Mouse (Mus musculus) megakaryocyte-erythroid progenitor cell, adult 5-6 weeks (primary cell): Measurements from ENCODE around the gene Aph1a. TPM values are rescaled to one million over a fixed set of nuclear protein-coding genes. Genes with fewer than 3 reads are reported as not detected.
A peak's percentile ranks its signal among the peaks of the same experiment; 100 is the strongest.
"Not testable (repeated sequence)": the region's sequence is repeated elsewhere in the genome, so short reads cannot be mapped to it uniquely, and the experiment has no call there.

Experiments used
- ATAC-seq: replicated peaks from 2 replicates; pipeline ENCODE4 v1.8.0; 2016; ENCODE audit warnings: mild to moderate bottlenecking, inconsistent platforms; ENCODE audit not compliant: severe bottlenecking, poor library complexity, low FRiP score, low TSS enrichment
- total RNA-seq, 2 experiments: library from RNA; stranded (forward) in 1 of 2; stranded (reverse) in 1 of 2; fragments of 200-1000, 215-1000 nt in 1 of 2; fragments of >200 nt in 1 of 2; fragmentation: Nextera tagmentation in 1 of 2; gene quantifications; 2 replicates each; pipeline ENCODE4 v1.2.3; 2014 to 2017

Aph1a gene
- total RNA-seq, 2 experiments from 2014 or later, result 21.1 to 35.7 TPM

DNA sequence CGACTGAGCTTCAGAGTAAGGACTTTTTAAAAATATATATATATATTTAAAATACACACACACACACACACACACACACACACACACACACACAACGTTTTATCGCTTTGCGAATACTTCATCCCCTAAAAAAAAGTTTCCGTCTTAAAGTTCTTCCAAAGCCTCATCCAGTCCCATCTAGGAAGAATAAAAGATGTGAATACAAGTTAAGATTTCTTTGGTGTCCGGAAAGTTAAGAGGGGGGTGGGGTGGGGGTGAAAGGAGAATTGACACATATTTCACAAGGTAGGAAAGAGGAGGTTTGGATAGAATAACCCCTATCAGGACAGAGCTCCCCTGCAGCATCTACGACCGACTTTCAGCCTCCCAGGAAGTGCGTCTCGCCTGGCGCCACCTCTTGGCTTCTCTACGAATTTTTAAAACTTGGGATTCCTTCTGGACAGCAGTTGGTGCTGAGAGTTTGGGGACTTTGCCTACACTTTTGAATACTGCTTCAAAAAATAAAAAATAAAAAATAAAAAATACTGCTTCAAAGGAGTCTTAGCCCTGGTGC is 12.2 kb downstream of the Aph1a start:
- 0 out of 2 replicates have a peak, but pooled peaks have one; percentile 51 for ATAC-seq

DNA sequence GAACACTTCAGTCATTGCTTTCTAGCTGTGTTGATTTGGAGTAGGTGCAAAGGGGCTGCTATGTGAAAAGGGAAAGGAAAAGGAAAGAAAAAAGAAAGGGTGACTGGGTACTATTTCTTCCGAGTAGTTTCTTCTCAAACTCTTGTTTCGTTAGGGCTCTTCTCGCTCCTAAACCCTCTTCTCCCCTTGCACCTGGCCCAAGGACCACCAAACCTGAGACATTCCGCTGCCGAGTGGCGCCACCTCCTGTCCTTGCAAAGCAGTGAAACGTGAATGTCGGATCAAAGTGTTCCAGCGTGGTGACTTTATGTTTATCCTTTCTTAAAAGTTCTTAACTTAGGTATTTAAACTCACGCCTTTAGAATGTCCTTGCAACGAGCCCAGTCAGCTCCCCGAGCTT is 13.1 kb downstream of the Aph1a start:
- peak; percentile 66; the same call in 1 of the 2 replicates for ATAC-seq

DNA sequence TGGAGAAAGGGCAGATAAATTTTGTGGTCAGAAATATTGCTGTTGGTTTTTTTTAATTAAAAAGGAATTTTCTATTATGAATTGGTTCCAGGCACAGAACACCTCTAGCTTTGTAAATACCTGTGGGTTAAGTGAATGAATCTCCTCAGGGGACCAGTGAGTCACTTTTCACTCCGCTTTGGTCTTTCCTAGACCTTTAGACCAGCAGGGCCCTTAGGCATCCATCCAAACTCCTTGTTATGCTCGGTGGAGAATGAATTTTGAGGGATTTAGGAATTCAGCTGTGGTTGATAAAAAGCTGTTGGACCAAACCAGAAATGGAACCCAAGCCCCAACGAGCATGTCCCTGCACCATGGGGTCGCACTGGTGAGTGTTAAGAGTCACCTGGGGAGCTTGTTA is 13.8 kb downstream of the Aph1a start:
- ATAC-seq, result no peak

- ATAC-seq, result peak; percentile 41; the same call in 1 of the 2 replicates
These were observed 20.9 kb downstream of the Aph1a start for GRCm38 (mm10) chr3:95914706-95915105.

GRCm38 (mm10) chr3:95916760-95917159 is 23.0 kb downstream of the Aph1a start:
- no peak for ATAC-seq

DNA sequence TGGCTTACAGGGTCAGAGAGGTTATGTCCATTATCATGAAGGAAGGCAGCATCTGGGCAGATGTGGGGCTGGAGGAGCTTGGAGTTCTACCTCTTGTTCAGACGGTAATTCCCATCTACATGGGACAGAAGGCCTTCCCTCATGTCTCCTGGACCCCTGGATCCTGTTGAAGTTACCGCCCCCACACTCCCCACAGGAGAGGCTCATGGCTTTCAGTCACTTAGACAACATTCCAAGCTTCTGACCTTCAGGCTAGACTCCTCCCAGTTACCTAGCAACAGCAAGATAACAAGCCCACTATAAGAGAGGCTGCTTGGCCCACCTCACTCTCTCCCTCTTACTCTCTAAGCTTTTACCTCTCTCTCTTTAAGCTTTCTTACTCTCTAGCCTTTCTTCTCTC is 26.8 kb downstream of the Aph1a start:
- ATAC-seq, result not testable (repeated sequence)

DNA sequence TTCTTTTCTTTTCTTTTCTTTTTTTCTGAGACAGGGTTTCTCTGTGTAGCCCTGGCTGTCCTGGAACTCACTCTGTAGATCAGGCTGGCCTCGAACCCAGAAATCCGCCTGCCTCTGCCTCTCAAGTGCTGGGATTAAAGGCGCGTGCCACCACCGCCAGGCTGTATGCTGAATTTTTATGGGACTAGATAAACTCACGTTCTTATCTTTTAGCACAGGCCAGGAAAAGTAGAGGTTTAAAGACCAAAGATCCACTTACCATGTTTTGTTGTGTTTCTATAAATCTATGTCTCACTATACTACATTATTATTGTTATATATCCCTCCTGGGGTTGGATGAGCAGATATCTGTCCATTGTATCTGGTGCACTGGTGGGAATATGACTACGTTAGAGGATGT is 29.7 kb downstream of the Aph1a start:
- not testable (repeated sequence) for ATAC-seq

DNA sequence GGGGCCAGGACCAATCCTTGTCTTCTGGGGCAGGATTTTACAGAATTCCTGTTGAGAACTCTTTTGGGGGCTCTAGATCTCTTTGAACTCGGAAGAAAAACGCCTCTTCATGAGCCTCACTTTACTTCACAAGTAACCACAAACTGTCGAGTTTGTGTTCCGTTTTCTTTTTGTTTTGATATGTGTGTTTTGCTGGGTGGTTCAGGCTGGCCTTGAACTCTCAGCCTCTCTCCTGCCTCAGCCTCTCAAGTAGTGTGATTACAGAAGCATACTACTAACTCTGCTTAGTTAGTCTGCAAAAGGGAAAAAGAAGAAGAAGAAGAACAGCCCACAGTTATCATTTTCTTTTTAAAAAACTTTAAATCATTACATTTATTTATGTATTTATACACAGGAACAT is 30.4 kb downstream of the Aph1a start:
- no peak for ATAC-seq

DNA sequence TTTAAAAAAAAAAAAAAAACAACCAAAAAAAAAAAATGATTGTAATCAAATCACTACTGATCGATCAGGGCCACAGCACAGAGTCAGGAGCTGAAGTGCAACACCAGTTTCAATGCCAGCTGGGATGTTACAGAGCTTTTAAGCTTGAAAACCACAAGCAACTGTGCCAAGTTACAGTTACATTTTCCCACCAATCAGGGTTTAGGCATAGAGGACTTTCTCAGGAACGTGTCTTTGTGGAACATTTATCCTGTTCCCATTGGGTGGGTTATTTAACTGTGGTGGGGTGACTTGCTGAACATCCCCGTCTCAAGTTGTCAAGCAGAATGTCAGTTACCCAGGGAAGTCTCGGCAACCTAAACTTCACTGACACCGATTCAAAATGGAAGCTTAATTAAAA is 31.3 kb downstream of the Aph1a start:
- ATAC-seq, result no peak

DNA sequence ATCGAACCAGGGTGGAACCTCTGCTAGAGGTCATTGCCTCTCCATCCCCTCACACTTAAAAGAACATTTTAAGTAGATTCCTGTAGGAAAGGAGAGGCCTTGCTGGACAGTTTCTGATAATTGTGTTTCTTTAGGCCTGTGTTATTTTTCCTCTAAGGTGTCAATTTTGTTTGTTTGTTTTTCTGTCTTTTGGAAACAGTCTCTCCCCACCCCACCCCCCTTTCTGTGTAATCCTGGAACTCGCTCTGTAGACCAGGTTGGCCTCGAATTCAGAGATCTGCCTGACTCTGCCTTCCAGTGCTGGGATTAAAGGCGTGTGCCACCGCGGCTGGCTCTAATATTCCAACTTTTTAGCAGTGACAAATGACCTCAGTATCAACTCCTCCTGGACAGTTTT is 34.5 kb downstream of the Aph1a start:
- no peak for ATAC-seq

DNA sequence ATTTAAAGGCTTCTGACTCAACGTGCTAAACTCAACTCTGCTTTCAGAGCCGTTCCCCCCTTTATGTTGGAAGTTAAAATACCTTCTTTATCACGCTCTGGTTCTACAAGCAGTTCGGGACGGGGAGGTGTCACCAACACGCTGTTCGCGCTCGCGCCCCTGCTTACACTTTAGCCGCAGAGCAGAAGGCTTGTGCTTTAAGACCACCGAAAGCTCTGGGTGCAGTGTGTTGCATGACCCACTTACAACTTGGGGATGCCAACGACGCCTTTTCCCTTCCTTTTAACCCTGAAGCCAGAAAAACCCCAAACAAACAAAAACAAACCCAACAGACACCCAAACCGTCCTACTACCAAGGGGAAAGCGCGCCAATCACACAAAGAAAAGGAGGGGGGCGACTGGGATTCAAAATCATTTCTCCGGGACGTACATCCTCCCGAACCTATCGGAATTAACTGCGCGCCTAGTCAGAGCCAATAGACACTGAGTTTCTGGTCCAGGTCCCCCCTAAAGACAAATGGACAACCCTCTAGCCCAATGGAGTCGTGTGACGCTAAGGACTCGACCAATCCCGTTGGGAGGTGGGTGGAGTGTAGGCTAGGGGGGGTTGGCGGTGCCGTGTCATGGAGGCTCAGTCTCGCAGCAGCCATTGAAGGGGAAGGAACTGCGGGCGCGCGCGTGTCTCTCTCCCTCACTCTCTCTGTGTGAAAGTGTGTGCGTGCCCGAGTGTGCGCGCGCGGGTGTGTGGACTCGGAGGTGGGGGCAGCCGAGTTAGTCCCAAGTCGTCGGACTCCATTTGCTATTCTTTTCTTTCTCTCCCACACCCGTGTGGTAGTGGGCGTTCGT is 35.1 kb downstream of the Aph1a start, which contains the start of gene Anp32e:
Anp32e (plus strand) TSS at position 589 of the 846 bp plus-strand sequence.
- ATAC-seq, result peak; percentile 95

GRCm38 (mm10) chr3:95929581-95930470 is 36.1 kb downstream of the Aph1a start:
- ATAC-seq, result peak; percentile 22

DNA sequence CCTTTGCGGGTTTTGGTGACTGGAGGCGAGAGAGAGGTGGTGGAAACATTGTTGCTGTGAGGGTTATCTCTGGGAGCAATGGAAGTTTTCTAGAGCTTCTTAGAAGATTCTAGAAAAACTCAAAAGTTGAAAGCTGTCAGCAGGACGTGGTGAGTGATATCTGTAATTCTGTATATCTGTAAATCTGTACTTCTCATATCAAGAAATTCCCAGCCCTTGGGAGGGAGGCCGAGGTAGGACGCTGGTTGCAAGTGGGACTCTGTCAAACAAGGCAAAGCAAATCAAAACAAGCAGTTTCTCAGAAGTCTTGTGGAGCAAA is 36.7 kb downstream of the Aph1a start:
- no peak for ATAC-seq

GRCm38 (mm10) chr3:95931471-95931870 is 37.7 kb downstream of the Aph1a start:
- no peak for ATAC-seq

- ATAC-seq, result no peak
These were observed 38.4 kb downstream of the Aph1a start for GRCm38 (mm10) chr3:95932157-95932556.

DNA sequence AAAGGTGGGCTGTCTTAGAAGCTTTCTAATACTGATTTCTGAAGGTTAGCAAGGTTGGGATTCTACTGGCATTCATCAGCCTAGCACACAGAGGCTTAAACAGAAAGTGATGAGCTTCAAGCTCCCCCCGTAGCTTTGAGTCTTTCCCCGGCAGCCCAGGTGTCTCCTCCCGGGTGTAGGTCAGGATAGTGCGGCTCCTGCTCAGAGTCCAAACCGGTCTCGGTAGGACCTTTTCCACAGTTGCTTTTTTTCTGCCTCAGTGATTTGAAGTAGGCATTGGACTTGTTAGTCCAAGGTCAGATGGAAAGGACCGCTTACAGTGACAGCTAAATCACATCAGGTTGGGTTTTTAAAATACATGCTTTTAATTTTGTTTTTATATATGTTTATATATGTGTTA is 38.8 kb downstream of the Aph1a start:
- no peak for ATAC-seq

DNA sequence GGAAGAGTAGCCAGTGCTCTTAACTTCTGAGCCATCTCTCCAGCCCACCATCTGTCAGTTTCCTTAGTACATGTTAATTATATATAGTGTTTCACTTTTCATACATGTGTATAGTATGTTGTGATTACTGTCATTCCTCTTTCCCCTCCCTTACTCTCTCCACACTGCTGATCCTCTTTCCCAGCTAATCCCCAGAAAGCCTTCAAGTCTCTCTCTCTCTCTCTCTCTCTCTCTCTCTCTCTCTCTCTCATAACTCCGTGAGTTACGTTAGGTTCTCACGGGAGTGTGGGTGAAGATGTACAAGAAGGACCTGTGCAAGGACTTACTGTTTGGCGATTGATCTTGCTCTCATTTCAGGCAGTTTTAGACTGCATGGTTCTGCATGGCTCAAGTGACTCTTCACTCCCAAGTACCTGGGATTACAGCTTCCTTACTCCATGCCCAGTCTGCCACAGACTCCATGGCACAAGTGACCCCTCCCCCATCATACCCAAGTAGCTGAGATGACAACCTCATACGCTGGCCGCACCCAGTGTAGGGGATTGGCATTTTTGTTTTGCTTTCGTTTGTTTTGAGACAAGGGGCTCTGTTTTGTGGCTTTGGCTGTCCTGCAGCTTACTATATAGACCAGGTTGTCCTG is 39.5 kb downstream of the Aph1a start:
- ATAC-seq, result no peak

- no peak for ATAC-seq
These were observed 40.7 kb downstream of the Aph1a start for GRCm38 (mm10) chr3:95934448-95934847.

GRCm38 (mm10) chr3:95938217-95938616 is 44.4 kb downstream of the Aph1a start:
- ATAC-seq, result no peak

- ATAC-seq, result 0 out of 2 replicates have a peak, but pooled peaks have one; percentile 54
These were observed 45.1 kb downstream of the Aph1a start for GRCm38 (mm10) chr3:95938835-95939234.
